Mouse (Mus musculus) MEL (cell line): ENCODE results near the gene Gm10197. TPM values are rescaled to one million over a fixed set of nuclear protein-coding genes. Genes with fewer than 3 reads are reported as not detected.

Experiments used
- DNase-seq: peaks from one replicate; pipeline ENCODE4 v3.0.0; 2011; ENCODE audit warnings: low read depth, low spot score
- H3K27ac ChIP-seq: 2 replicates; pipeline ENCODE4 v1.5.1; 2012; ENCODE audit warnings: low read depth, mild to moderate bottlenecking, control low read depth, low read length, moderate library complexity; ENCODE audit not compliant: control insufficient read depth
- H3K27me3 ChIP-seq, 2 experiments: fragments of 150-350 bp in 1 of 2; sonication (generic) in 1 of 2; 2 replicates each; pipeline ENCODE4 v1.6.1; 2012; ENCODE audit warnings: low read length in 2 of 2, mild to moderate bottlenecking in 2 of 2, improper control_type of control experiment in 1 of 2, moderate library complexity in 1 of 2; ENCODE audit not compliant: insufficient read depth in 2 of 2, control insufficient read depth in 1 of 2
- H3K36me3 ChIP-seq, 2 experiments: 2 replicates each; pipeline ENCODE4 v1.6.1; 2012 to 2014; ENCODE audit warnings: low read length in 2 of 2, improper control_type of control experiment in 1 of 2, inconsistent platforms in 1 of 2, mild to moderate bottlenecking in 1 of 2; ENCODE audit not compliant: insufficient read depth in 2 of 2, control insufficient read depth in 1 of 2
- H3K4me1 ChIP-seq, 2 experiments: fragments of 150-350 bp in 1 of 2; sonication (generic) in 1 of 2; 2 replicates each; pipeline ENCODE4 v1.6.1; 2012; ENCODE audit warnings: low read length in 2 of 2, improper control_type of control experiment in 1 of 2, mild to moderate bottlenecking in 1 of 2; ENCODE audit not compliant: insufficient read depth in 2 of 2, control insufficient read depth in 1 of 2
- H3K4me3 ChIP-seq, 2 experiments: fragments of 150-350 bp in 1 of 2; sonication (generic) in 1 of 2; 2 replicates each; pipeline ENCODE4 v1.5.1; 2012; ENCODE audit warnings: low read depth in 2 of 2, low read length in 2 of 2, mild to moderate bottlenecking in 2 of 2, moderate library complexity in 2 of 2, control low read depth in 1 of 2, improper control_type of control experiment in 1 of 2; ENCODE audit not compliant: control insufficient read depth in 1 of 2, insufficient read depth in 1 of 2
- H3K79me2 ChIP-seq: 2 replicates; pipeline ENCODE4 v1.6.1; 2012; ENCODE audit warnings: mild to moderate bottlenecking, low read length, moderate library complexity; ENCODE audit not compliant: control insufficient read depth, poor library complexity, insufficient read depth
- H3K9ac ChIP-seq: 2 replicates; pipeline ENCODE4 v1.6.1; 2012; ENCODE audit warnings: low read depth, mild to moderate bottlenecking, control low read depth, low read length, moderate library complexity; ENCODE audit not compliant: control insufficient read depth, poor library complexity, severe bottlenecking
- H3K9me3 ChIP-seq: fragments of 150-350 bp; sonication (generic); replicated peaks from 2 replicates; pipeline ENCODE4 v1.6.1; 2012; ENCODE audit warnings: mild to moderate bottlenecking, low read length, improper control_type of control experiment, moderate library complexity; ENCODE audit not compliant: insufficient read depth
- CHD1 ChIP-seq: IDR thresholded peaks from 2 replicates; pipeline ENCODE4 v1.6.1; 2012; ENCODE audit warnings: low read depth, mild to moderate bottlenecking, inconsistent platforms, low read length, improper control_type of control experiment
- CTCF ChIP-seq, 3 experiments: IDR thresholded peaks in 2 of 3; conservative IDR thresholded peaks in 1 of 3; 2 replicates each; pipeline ENCODE4 v1.5.1; 2011 to 2012; ENCODE audit warnings: low read length in 3 of 3, low read depth in 2 of 3, mild to moderate bottlenecking in 2 of 3, improper control_type of control experiment in 1 of 3, inconsistent platforms in 1 of 3, mixed read lengths in 1 of 3, moderate library complexity in 1 of 3; ENCODE audit not compliant: control insufficient read depth in 1 of 3, insufficient read depth in 1 of 3, poor library complexity in 1 of 3, severe bottlenecking in 1 of 3
- ETS1 ChIP-seq: IDR thresholded peaks from 2 replicates; pipeline ENCODE4 v1.6.1; 2012; ENCODE audit warnings: low read depth, mild to moderate bottlenecking, inconsistent platforms, low read length, improper control_type of control experiment, moderate library complexity
- GATA1 ChIP-seq: IDR thresholded peaks from 2 replicates; pipeline ENCODE4 v1.6.1; 2011; ENCODE audit warnings: low read depth, low read length, improper control_type of control experiment
- MAZ ChIP-seq: IDR thresholded peaks from 2 replicates; pipeline ENCODE4 v1.6.1; 2012; ENCODE audit warnings: low read depth, mild to moderate bottlenecking, inconsistent platforms, low read length, improper control_type of control experiment
- MXI1 ChIP-seq: IDR thresholded peaks from 2 replicates; pipeline ENCODE4 v1.6.1; 2011; ENCODE audit warnings: mild to moderate bottlenecking, low read depth, low read length, improper control_type of control experiment
- MYB ChIP-seq: IDR thresholded peaks from 2 replicates; pipeline ENCODE4 v1.6.1; 2011; ENCODE audit warnings: mild to moderate bottlenecking, low read depth, low read length, improper control_type of control experiment
- POLR2AphosphoS2 ChIP-seq: IDR thresholded peaks from 2 replicates; pipeline ENCODE4 v1.6.1; 2011; ENCODE audit warnings: low read length, improper control_type of control experiment
- RAD21 ChIP-seq: IDR thresholded peaks from 2 replicates; pipeline ENCODE4 v1.6.1; 2011; ENCODE audit warnings: mild to moderate bottlenecking, low read depth, low read length, improper control_type of control experiment
- RCOR1 ChIP-seq: IDR thresholded peaks from 2 replicates; pipeline ENCODE4 v1.6.1; 2012; ENCODE audit warnings: low read depth, mild to moderate bottlenecking, inconsistent platforms, low read length, improper control_type of control experiment
- SIN3A ChIP-seq: IDR thresholded peaks from 2 replicates; pipeline ENCODE4 v1.6.1; 2012; ENCODE audit warnings: low read length, improper control_type of control experiment, inconsistent platforms
- SMC3 ChIP-seq: IDR thresholded peaks from 2 replicates; pipeline ENCODE4 v1.6.1; 2011; ENCODE audit warnings: low read depth, low read length, improper control_type of control experiment
- TAL1 ChIP-seq: IDR thresholded peaks from 2 replicates; pipeline ENCODE4 v1.6.1; 2012; ENCODE audit warnings: mild to moderate bottlenecking, inconsistent platforms, low read length, moderate library complexity, mixed read lengths
- TBP ChIP-seq: IDR thresholded peaks from 2 replicates; pipeline ENCODE4 v1.8.0; 2011; ENCODE audit warnings: low read depth, low read length, improper control_type of control experiment
- UBTF ChIP-seq: IDR thresholded peaks from 2 replicates; pipeline ENCODE4 v1.6.1; 2012; ENCODE audit warnings: low read depth, mild to moderate bottlenecking, inconsistent platforms, low read length, improper control_type of control experiment, moderate library complexity, borderline replicate concordance; ENCODE audit not compliant: insufficient read depth
- ZC3H11A ChIP-seq: IDR thresholded peaks from 2 replicates; pipeline ENCODE4 v1.6.1; 2012; ENCODE audit warnings: low read depth, mild to moderate bottlenecking, inconsistent platforms, low read length, improper control_type of control experiment
- ZMIZ1 ChIP-seq: IDR thresholded peaks from 2 replicates; pipeline ENCODE4 v1.6.1; 2012; ENCODE audit warnings: low read depth, mild to moderate bottlenecking, inconsistent platforms, low read length, improper control_type of control experiment, moderate library complexity
- ZNF384 ChIP-seq: IDR thresholded peaks from 2 replicates; pipeline ENCODE4 v1.6.1; 2012; ENCODE audit warnings: low read depth, mild to moderate bottlenecking, inconsistent platforms, low read length, improper control_type of control experiment
- polyA plus RNA-seq, 2 experiments: library from polyadenylated mRNA; stranded (reverse) in 1 of 2; unstranded in 1 of 2; fragments of >175 nt in 1 of 2; fragments of >200 nt in 1 of 2; gene quantifications; 2 replicates each; pipeline versions ENCODE4 v1.2.1 to v1.2.4; 2012; ENCODE audit warnings: low replicate concordance in 2 of 2, low read depth in 1 of 2; ENCODE audit not compliant: insufficient read length in 2 of 2, insufficient read depth in 1 of 2, missing spikeins in 1 of 2
- total RNA-seq: library from RNA; depleted of rRNA; stranded (reverse); fragments of 300-350 nt; gene quantifications from 2 replicates; pipeline ENCODE4 v1.2.3, GENCODE M21; 2012

The Gm10197 gene
- total and polyA plus RNA-seq, 3 experiments, result 5.4 to 53.0 TPM; not detected in 1

- no peaks in the 10 kb centered on the region for H3K79me2 ChIP-seq
- H3K9me3 ChIP-seq, result no peaks in the 10 kb centered on the region
- H3K9ac ChIP-seq, result peak overlapping the region; percentile 30
- no peak for DNase-seq
- peaks cover 12 to 40% of the 10 kb centered on the region in 2 experiments for H3K4me1 ChIP-seq
- no peaks in the 10 kb centered on the region for H3K27me3 ChIP-seq
- H3K4me3 ChIP-seq, result peak overlapping the region; percentile 30 to 45
- H3K36me3 ChIP-seq, result peaks cover 0 to 29% of the 10 kb centered on the region in 2 experiments; a peak in 2 of 4 replicates
- no peak overlapping the region for H3K27ac ChIP-seq
- TF ChIP-seq MAZ, result no peak
- TF ChIP-seq RCOR1, result no peak
- TF ChIP-seq MYB, result no peak
- TF ChIP-seq ZNF384, result peak; percentile 77
- TF ChIP-seq UBTF, result no peak
- no peak for TF ChIP-seq POLR2AphosphoS2
- no peak for TF ChIP-seq TBP
- no peak for TF ChIP-seq TAL1
- no peak for TF ChIP-seq ZC3H11A
- TF ChIP-seq ZMIZ1, result no peak
- 0 out of 2 replicates have a peak, but pooled peaks have one; percentile 5 for TF ChIP-seq ETS1
- TF ChIP-seq CTCF (IDR thresholded peaks at IDR 0.05 in 2 of 3, conservative IDR thresholded peaks at IDR 0.05 in 1 of 3; ENCODE audit: control insufficient read depth in 1 of 3, insufficient read depth in 1 of 3, low read depth in 2 of 3, low read length in 3 of 3, poor library complexity in 1 of 3, severe bottlenecking in 1 of 3), result no peak
Observed at GRCm38 (mm10) chr19:53404219-53404836, 32.8 kb upstream of the Gm10197 start.

- Histone ChIP-seq H3K36me3 (peaks cover 0 to 28% of the 10 kb centered on the region in 2 experiments; a peak in 2 of 4 replicates), H3K27me3 (no peaks in the 10 kb centered on the region), H3K9me3 (no peaks in the 10 kb centered on the region), H3K79me2 (no peaks in the 10 kb centered on the region), H3K27ac (no peak overlapping the region), H3K4me3 (no peak overlapping the region), H3K9ac (no peak overlapping the region), H3K4me1 (peaks cover 12 to 38% of the 10 kb centered on the region in 2 experiments)
- no peak for DNase-seq
- TF ChIP-seq RAD21 (peak; percentile 13), SIN3A (no peak), CTCF (IDR thresholded peaks at IDR 0.05 in 2 of 3, conservative IDR thresholded peaks at IDR 0.05 in 1 of 3; ENCODE audit: control insufficient read depth in 1 of 3, insufficient read depth in 1 of 3, low read depth in 2 of 3, low read length in 3 of 3, poor library complexity in 1 of 3, severe bottlenecking in 1 of 3) (peak; percentile 48 to 64 (median 53); a peak in 5 of 6 replicates), SMC3 (peak; percentile 33), GATA1 (no peak), ZNF384 (no peak), MXI1 (no peak), CHD1 (no peak)
Observed at GRCm38 (mm10) chr19:53402741-53403432, 31.3 kb upstream of the Gm10197 start.
